Mouse (Mus musculus) mouse trophoblast stem cell (cell line): ENCODE measurements around the gene Fsd1.
"Not testable (repeated sequence)": the region's sequence is repeated elsewhere in the genome, so short reads cannot be mapped to it uniquely, and the experiment has no call there.

Experiments used
- in situ Hi-C, 2 experiments: fragments of 300-500 bp; cut with MseI, MboI; formaldehyde crosslinking; loops; 2 replicates in 1 of 2; 3 replicates in 1 of 2; pipeline ENCODE4 v1.15.1; 2025

Gene Fsd1

GRCm38 (mm10) chr17:55986030-55986961 lies at the start of gene Fsd1:
Gene Fsd1 (plus strand): TSS chr17:55986509.
- in situ Hi-C loops, result no loop called here

GRCm38 (mm10) chr17:55944387-55944865 lies 41.9 kb upstream of the Fsd1 start:
- in situ Hi-C loops, result not testable (repeated sequence)

GRCm38 (mm10) chr17:55944866-55945682 lies 41.2 kb upstream of the Fsd1 start:
- in situ Hi-C loops, result not testable (repeated sequence)

- in situ Hi-C loops, result no loop called here
Measured at GRCm38 (mm10) chr17:55945696-55946095, 40.6 kb upstream of the Fsd1 start.

- in situ Hi-C loops, result no loop called here
Measured at GRCm38 (mm10) chr17:55948647-55949046, 37.7 kb upstream of the Fsd1 start.

GRCm38 (mm10) chr17:55949400-55949799 lies 36.9 kb upstream of the Fsd1 start, which contains the start of gene Zfp119b:
Gene Zfp119b (minus strand): TSS chr17:55949500.
- in situ Hi-C loops, result no loop called here

- in situ Hi-C loops, result no loop called here
Measured at GRCm38 (mm10) chr17:55950601-55951000, 35.7 kb upstream of the Fsd1 start.

- in situ Hi-C loops, result no loop called here
Measured at GRCm38 (mm10) chr17:55952041-55952440, 34.3 kb upstream of the Fsd1 start.

- in situ Hi-C loops, result no loop called here
Measured at GRCm38 (mm10) chr17:55952447-55953027, 33.8 kb upstream of the Fsd1 start, which contains the start of gene Ebi3. Gene Ebi3 (plus strand): TSS chr17:55952640.

- in situ Hi-C loops, result no loop called here
Measured at GRCm38 (mm10) chr17:55953751-55954150, 32.6 kb upstream of the Fsd1 start.

- in situ Hi-C loops, result no loop called here
Measured at GRCm38 (mm10) chr17:55954229-55954628, 32.1 kb upstream of the Fsd1 start.

GRCm38 (mm10) chr17:55956129-55956528 lies 30.2 kb upstream of the Fsd1 start:
- in situ Hi-C loops, result no loop called here

GRCm38 (mm10) chr17:55956591-55956990 lies 29.7 kb upstream of the Fsd1 start:
- in situ Hi-C loops, result no loop called here

- in situ Hi-C loops, result no loop called here
Measured at GRCm38 (mm10) chr17:55957168-55957567, 29.1 kb upstream of the Fsd1 start.

GRCm38 (mm10) chr17:55957726-55958583 lies 28.4 kb upstream of the Fsd1 start:
- in situ Hi-C loops, result no loop called here

- in situ Hi-C loops, result no loop called here
Measured at GRCm38 (mm10) chr17:55958584-55958886, 27.8 kb upstream of the Fsd1 start.

GRCm38 (mm10) chr17:55958918-55959728 lies 27.2 kb upstream of the Fsd1 start, which contains the start of gene Yju2:
Gene Yju2 (plus strand): TSS chr17:55959099.
- in situ Hi-C loops, result no loop called here

- in situ Hi-C loops, result loop anchor here in 1 of 2 experiments (10.0 kb wide), 1 partner anchor 55 kb away; no protein-coding TSS in a partner anchor
Measured at GRCm38 (mm10) chr17:55959946-55960740, 26.2 kb upstream of the Fsd1 start.

GRCm38 (mm10) chr17:55960791-55961190 lies 25.5 kb upstream of the Fsd1 start:
- in situ Hi-C loops, result loop anchor here in 1 of 2 experiments (10.0 kb wide), 1 partner anchor 54 kb away; no protein-coding TSS in a partner anchor
